Mouse (Mus musculus): ENCODE measurements around the gene Ugt2b5. TPM values are rescaled to one million over a fixed set of nuclear protein-coding genes. Genes with fewer than 3 reads are reported as not detected.

Gene Ugt2b5
- not detected for polyA plus RNA-seq (2015; fragmentation: Illumina TruSeq; extraction: RNeasy Lipid Tissue Mini Kit (QIAGEN cat#74804); ENCODE audit: insufficient read depth, low replicate concordance)

GRCm38 (mm10) chr5:87140196-87140595 is at the start of gene Ugt2b5:
TSS of gene Ugt2b5 (minus strand) at chr5:87140318.

GRCm38 (mm10) chr5:87092346-87093027 is 47.6 kb downstream of the Ugt2b5 start, which contains the start of gene Ugt2b36:
TSS of gene Ugt2b36 (minus strand) at chr5:87092555.

Other genes starting within 250 kb of the Ugt2b5 start
- gene Ugt2b34, start 233.4 kb downstream of the Ugt2b5 start, polyA plus RNA-seq (2015; fragmentation: Illumina TruSeq; extraction: RNeasy Lipid Tissue Mini Kit (QIAGEN cat#74804); ENCODE audit: insufficient read depth, low replicate concordance), result not detected
- gene Ugt2b1, start 213.8 kb downstream of the Ugt2b5 start, polyA plus RNA-seq (2015; fragmentation: Illumina TruSeq; extraction: RNeasy Lipid Tissue Mini Kit (QIAGEN cat#74804); ENCODE audit: insufficient read depth, low replicate concordance), result not detected
- not detected for gene Ugt2b35, start 139.5 kb downstream of the Ugt2b5 start, polyA plus RNA-seq (2015; fragmentation: Illumina TruSeq; extraction: RNeasy Lipid Tissue Mini Kit (QIAGEN cat#74804); ENCODE audit: insufficient read depth, low replicate concordance)
- not detected for gene Ugt2b36, start 47.8 kb downstream of the Ugt2b5 start, polyA plus RNA-seq (2015; fragmentation: Illumina TruSeq; extraction: RNeasy Lipid Tissue Mini Kit (QIAGEN cat#74804); ENCODE audit: insufficient read depth, low replicate concordance)
- gene Ugt2b37, start 114.5 kb upstream of the Ugt2b5 start, polyA plus RNA-seq (2015; fragmentation: Illumina TruSeq; extraction: RNeasy Lipid Tissue Mini Kit (QIAGEN cat#74804); ENCODE audit: insufficient read depth, low replicate concordance), result not detected
- gene Ugt2a3, start 196.9 kb upstream of the Ugt2b5 start, polyA plus RNA-seq (2015; fragmentation: Illumina TruSeq; extraction: RNeasy Lipid Tissue Mini Kit (QIAGEN cat#74804); ENCODE audit: insufficient read depth, low replicate concordance), result not detected

All from spleen, adult 10 weeks (tissue).